Mouse (Mus musculus) kidney, postnatal 36 days (tissue): ENCODE data around the gene Fgd5.

Source experiments
- DNase-seq, 2 experiments: peaks; one replicate each; pipeline ENCODE4 v3.0.0; 2021 to 2022; ENCODE audit warnings: mixed read lengths in 2 of 2

Fgd5 gene

GRCm38 (mm10) chr6:92010895-92011294 lies 32.2 kb downstream of the Fgd5 start:
- no peak for DNase-seq

GRCm38 (mm10) chr6:92012413-92012812 lies 33.7 kb downstream of the Fgd5 start:
- no peak for DNase-seq

GRCm38 (mm10) chr6:92013035-92013434 lies 34.4 kb downstream of the Fgd5 start:
- no peak for DNase-seq

- no peak for DNase-seq
Measured at GRCm38 (mm10) chr6:92013620-92014019, 34.9 kb downstream of the Fgd5 start.

- DNase-seq: peak; percentile 79 to 86
Measured at GRCm38 (mm10) chr6:92014936-92015335, 36.3 kb downstream of the Fgd5 start.

GRCm38 (mm10) chr6:92015848-92016247 lies 37.2 kb downstream of the Fgd5 start:
- no peak for DNase-seq

- no peak for DNase-seq
Measured at GRCm38 (mm10) chr6:92016738-92017137, 38.1 kb downstream of the Fgd5 start.

- DNase-seq: peak; percentile 41 to 55
Measured at GRCm38 (mm10) chr6:92018421-92018820, 39.7 kb downstream of the Fgd5 start.

GRCm38 (mm10) chr6:92021061-92021460 lies 42.4 kb downstream of the Fgd5 start:
- no peak for DNase-seq

- peak in 1 of 2 experiments; percentile 32 for DNase-seq
Measured at GRCm38 (mm10) chr6:92021506-92021905, 42.8 kb downstream of the Fgd5 start.

GRCm38 (mm10) chr6:92025252-92025651 lies 46.6 kb downstream of the Fgd5 start:
- DNase-seq: no peak

- no peak for DNase-seq
Measured at GRCm38 (mm10) chr6:92027379-92027778, 48.7 kb downstream of the Fgd5 start.

- DNase-seq: peak; percentile 41 to 51
Measured at GRCm38 (mm10) chr6:92030646-92031045, 52.0 kb downstream of the Fgd5 start.

GRCm38 (mm10) chr6:92034713-92035112 lies 56.0 kb downstream of the Fgd5 start:
- peak; percentile 70 to 85 for DNase-seq

- peak; percentile 40 to 57 for DNase-seq
Measured at GRCm38 (mm10) chr6:92036372-92036771, 57.7 kb downstream of the Fgd5 start.

- peak; percentile 41 to 49 for DNase-seq
Measured at GRCm38 (mm10) chr6:92038158-92038557, 59.5 kb downstream of the Fgd5 start.

GRCm38 (mm10) chr6:92041271-92041670 lies 62.6 kb downstream of the Fgd5 start:
- peak; percentile 81 to 82 for DNase-seq

- DNase-seq: peak; percentile 77 to 78
Measured at GRCm38 (mm10) chr6:92042055-92042454, 63.4 kb downstream of the Fgd5 start.

- no peak for DNase-seq
Measured at GRCm38 (mm10) chr6:92042850-92043249, 64.2 kb downstream of the Fgd5 start.

GRCm38 (mm10) chr6:92057768-92058167 lies 79.1 kb downstream of the Fgd5 start:
- no peak for DNase-seq

GRCm38 (mm10) chr6:92061725-92062124 lies 83.0 kb downstream of the Fgd5 start:
- DNase-seq: no peak

- peak; percentile 40 to 68 for DNase-seq
Measured at GRCm38 (mm10) chr6:92063452-92063851, 84.8 kb downstream of the Fgd5 start.

- no peak for DNase-seq
Measured at GRCm38 (mm10) chr6:92064101-92064500, 85.4 kb downstream of the Fgd5 start.

GRCm38 (mm10) chr6:92065721-92066496 lies 87.2 kb downstream of the Fgd5 start:
- DNase-seq: peak; percentile 47 to 77
